Mouse (Mus musculus) MEL (cell line): ENCODE results near the gene Gfra4. TPM values are rescaled to one million over a fixed set of nuclear protein-coding genes. Genes with fewer than 3 reads are reported as not detected.

Experiments
- DNase-seq: peaks from one replicate; pipeline ENCODE4 v3.0.0; 2011; ENCODE audit warnings: low read depth, low spot score
- H3K27ac ChIP-seq: 2 replicates; pipeline ENCODE4 v1.5.1; 2012; ENCODE audit warnings: low read depth, mild to moderate bottlenecking, control low read depth, low read length, moderate library complexity; ENCODE audit not compliant: control insufficient read depth
- H3K27me3 ChIP-seq, 2 experiments: fragments of 150-350 bp in 1 of 2; sonication (generic) in 1 of 2; 2 replicates each; pipeline ENCODE4 v1.6.1; 2012; ENCODE audit warnings: low read length in 2 of 2, mild to moderate bottlenecking in 2 of 2, improper control_type of control experiment in 1 of 2, moderate library complexity in 1 of 2; ENCODE audit not compliant: insufficient read depth in 2 of 2, control insufficient read depth in 1 of 2
- H3K36me3 ChIP-seq, 2 experiments: 2 replicates each; pipeline ENCODE4 v1.6.1; 2012 to 2014; ENCODE audit warnings: low read length in 2 of 2, improper control_type of control experiment in 1 of 2, inconsistent platforms in 1 of 2, mild to moderate bottlenecking in 1 of 2; ENCODE audit not compliant: insufficient read depth in 2 of 2, control insufficient read depth in 1 of 2
- H3K4me1 ChIP-seq, 2 experiments: fragments of 150-350 bp in 1 of 2; sonication (generic) in 1 of 2; 2 replicates each; pipeline ENCODE4 v1.6.1; 2012; ENCODE audit warnings: low read length in 2 of 2, improper control_type of control experiment in 1 of 2, mild to moderate bottlenecking in 1 of 2; ENCODE audit not compliant: insufficient read depth in 2 of 2, control insufficient read depth in 1 of 2
- H3K4me3 ChIP-seq, 2 experiments: fragments of 150-350 bp in 1 of 2; sonication (generic) in 1 of 2; 2 replicates each; pipeline ENCODE4 v1.5.1; 2012; ENCODE audit warnings: low read depth in 2 of 2, low read length in 2 of 2, mild to moderate bottlenecking in 2 of 2, moderate library complexity in 2 of 2, control low read depth in 1 of 2, improper control_type of control experiment in 1 of 2; ENCODE audit not compliant: control insufficient read depth in 1 of 2, insufficient read depth in 1 of 2
- H3K79me2 ChIP-seq: 2 replicates; pipeline ENCODE4 v1.6.1; 2012; ENCODE audit warnings: mild to moderate bottlenecking, low read length, moderate library complexity; ENCODE audit not compliant: control insufficient read depth, poor library complexity, insufficient read depth
- H3K9ac ChIP-seq: 2 replicates; pipeline ENCODE4 v1.6.1; 2012; ENCODE audit warnings: low read depth, mild to moderate bottlenecking, control low read depth, low read length, moderate library complexity; ENCODE audit not compliant: control insufficient read depth, poor library complexity, severe bottlenecking
- H3K9me3 ChIP-seq: fragments of 150-350 bp; sonication (generic); replicated peaks from 2 replicates; pipeline ENCODE4 v1.6.1; 2012; ENCODE audit warnings: mild to moderate bottlenecking, low read length, improper control_type of control experiment, moderate library complexity; ENCODE audit not compliant: insufficient read depth
- CHD1 ChIP-seq: IDR thresholded peaks from 2 replicates; pipeline ENCODE4 v1.6.1; 2012; ENCODE audit warnings: low read depth, mild to moderate bottlenecking, inconsistent platforms, low read length, improper control_type of control experiment
- CTCF ChIP-seq, 3 experiments: IDR thresholded peaks in 2 of 3; conservative IDR thresholded peaks in 1 of 3; 2 replicates each; pipeline ENCODE4 v1.5.1; 2011 to 2012; ENCODE audit warnings: low read length in 3 of 3, low read depth in 2 of 3, mild to moderate bottlenecking in 2 of 3, improper control_type of control experiment in 1 of 3, inconsistent platforms in 1 of 3, mixed read lengths in 1 of 3, moderate library complexity in 1 of 3; ENCODE audit not compliant: control insufficient read depth in 1 of 3, insufficient read depth in 1 of 3, poor library complexity in 1 of 3, severe bottlenecking in 1 of 3
- E2F4 ChIP-seq: IDR thresholded peaks from 2 replicates; pipeline ENCODE4 v1.6.1; 2011; ENCODE audit warnings: low read depth, low read length, improper control_type of control experiment, borderline replicate concordance
- ELF1 ChIP-seq: IDR thresholded peaks from 2 replicates; pipeline ENCODE4 v1.6.1; 2014; ENCODE audit warnings: low read depth, mild to moderate bottlenecking, inconsistent platforms, low read length, improper control_type of control experiment, moderate library complexity
- EP300 ChIP-seq, 2 experiments: IDR thresholded peaks; 2 replicates each; pipeline ENCODE4 v1.6.1; 2011; ENCODE audit warnings: improper control_type of control experiment in 2 of 2, low read length in 2 of 2, low read depth in 1 of 2, mild to moderate bottlenecking in 1 of 2
- HCFC1 ChIP-seq: IDR thresholded peaks from 2 replicates; pipeline ENCODE4 v1.6.1; 2012; ENCODE audit warnings: low read depth, mild to moderate bottlenecking, inconsistent platforms, low read length, improper control_type of control experiment, moderate library complexity
- JUND ChIP-seq: IDR thresholded peaks from 2 replicates; pipeline ENCODE4 v1.6.1; 2011; ENCODE audit warnings: low read depth, mild to moderate bottlenecking, improper control_type of control experiment, low read length
- MAFK ChIP-seq: IDR thresholded peaks from 2 replicates; pipeline ENCODE4 v1.6.1; 2011; ENCODE audit warnings: low read depth, mild to moderate bottlenecking, low read length, improper control_type of control experiment, borderline replicate concordance
- MAX ChIP-seq: IDR thresholded peaks from 2 replicates; pipeline ENCODE4 v1.6.1; 2011; ENCODE audit warnings: low read length, improper control_type of control experiment
- MAZ ChIP-seq: IDR thresholded peaks from 2 replicates; pipeline ENCODE4 v1.6.1; 2012; ENCODE audit warnings: low read depth, mild to moderate bottlenecking, inconsistent platforms, low read length, improper control_type of control experiment
- MEF2A ChIP-seq: IDR thresholded peaks from 2 replicates; pipeline ENCODE4 v1.6.1; 2014; ENCODE audit warnings: low read depth, mild to moderate bottlenecking, inconsistent platforms, low read length, improper control_type of control experiment; ENCODE audit not compliant: poor library complexity, insufficient replicate concordance, severe bottlenecking; ENCODE audit errors: extremely low read depth
- NRF1 ChIP-seq: IDR thresholded peaks from 2 replicates; pipeline ENCODE4 v1.6.1; 2014; ENCODE audit warnings: low read depth, mild to moderate bottlenecking, inconsistent platforms, low read length, improper control_type of control experiment, moderate library complexity; ENCODE audit not compliant: poor library complexity, insufficient read depth, severe bottlenecking
- POLR2A ChIP-seq, 2 experiments: IDR thresholded peaks; 2 replicates each; pipeline ENCODE4 v1.6.1; 2011 to 2012; ENCODE audit warnings: low read length in 2 of 2, mild to moderate bottlenecking in 2 of 2, control low read depth in 1 of 2, improper control_type of control experiment in 1 of 2, low read depth in 1 of 2, moderate library complexity in 1 of 2; ENCODE audit not compliant: control insufficient read depth in 1 of 2, insufficient read depth in 1 of 2, poor library complexity in 1 of 2
- POLR2AphosphoS2 ChIP-seq: IDR thresholded peaks from 2 replicates; pipeline ENCODE4 v1.6.1; 2011; ENCODE audit warnings: low read length, improper control_type of control experiment
- POLR2AphosphoS5 ChIP-seq: IDR thresholded peaks from 2 replicates; pipeline ENCODE4 v1.6.1; 2012; ENCODE audit warnings: low read depth, borderline replicate concordance, mild to moderate bottlenecking, inconsistent platforms, low read length, moderate library complexity, mixed read lengths
- RAD21 ChIP-seq: IDR thresholded peaks from 2 replicates; pipeline ENCODE4 v1.6.1; 2011; ENCODE audit warnings: mild to moderate bottlenecking, low read depth, low read length, improper control_type of control experiment
- TCF12 ChIP-seq: IDR thresholded peaks from 2 replicates; pipeline ENCODE4 v1.6.1; 2014; ENCODE audit warnings: low read depth, mild to moderate bottlenecking, inconsistent platforms, low read length, improper control_type of control experiment, moderate library complexity
- USF2 ChIP-seq, 2 experiments: IDR thresholded peaks; 2 replicates each; pipeline ENCODE4 v1.6.1; 2011 to 2012; ENCODE audit warnings: improper control_type of control experiment in 2 of 2, low read length in 2 of 2, borderline replicate concordance in 1 of 2, inconsistent platforms in 1 of 2, low read depth in 1 of 2, mild to moderate bottlenecking in 1 of 2; ENCODE audit not compliant: insufficient read depth in 1 of 2
- ZC3H11A ChIP-seq: IDR thresholded peaks from 2 replicates; pipeline ENCODE4 v1.6.1; 2012; ENCODE audit warnings: low read depth, mild to moderate bottlenecking, inconsistent platforms, low read length, improper control_type of control experiment
- ZKSCAN1 ChIP-seq: IDR thresholded peaks from 2 replicates; pipeline ENCODE4 v1.6.1; 2012; ENCODE audit warnings: low read depth, mild to moderate bottlenecking, inconsistent platforms, low read length, improper control_type of control experiment, moderate library complexity
- ZMIZ1 ChIP-seq: IDR thresholded peaks from 2 replicates; pipeline ENCODE4 v1.6.1; 2012; ENCODE audit warnings: low read depth, mild to moderate bottlenecking, inconsistent platforms, low read length, improper control_type of control experiment, moderate library complexity
- ZNF384 ChIP-seq: IDR thresholded peaks from 2 replicates; pipeline ENCODE4 v1.6.1; 2012; ENCODE audit warnings: low read depth, mild to moderate bottlenecking, inconsistent platforms, low read length, improper control_type of control experiment
- polyA plus RNA-seq, 2 experiments: library from polyadenylated mRNA; stranded (reverse) in 1 of 2; unstranded in 1 of 2; fragments of >175 nt in 1 of 2; fragments of >200 nt in 1 of 2; gene quantifications; 2 replicates each; pipeline versions ENCODE4 v1.2.1 to v1.2.4; 2012; ENCODE audit warnings: low replicate concordance in 2 of 2, low read depth in 1 of 2; ENCODE audit not compliant: insufficient read length in 2 of 2, insufficient read depth in 1 of 2, missing spikeins in 1 of 2
- total RNA-seq: library from RNA; depleted of rRNA; stranded (reverse); fragments of 300-350 nt; gene quantifications from 2 replicates; pipeline ENCODE4 v1.2.3, GENCODE M21; 2012

Gene Gfra4
- total and polyA plus RNA-seq, 3 experiments, result not detected

DNA sequence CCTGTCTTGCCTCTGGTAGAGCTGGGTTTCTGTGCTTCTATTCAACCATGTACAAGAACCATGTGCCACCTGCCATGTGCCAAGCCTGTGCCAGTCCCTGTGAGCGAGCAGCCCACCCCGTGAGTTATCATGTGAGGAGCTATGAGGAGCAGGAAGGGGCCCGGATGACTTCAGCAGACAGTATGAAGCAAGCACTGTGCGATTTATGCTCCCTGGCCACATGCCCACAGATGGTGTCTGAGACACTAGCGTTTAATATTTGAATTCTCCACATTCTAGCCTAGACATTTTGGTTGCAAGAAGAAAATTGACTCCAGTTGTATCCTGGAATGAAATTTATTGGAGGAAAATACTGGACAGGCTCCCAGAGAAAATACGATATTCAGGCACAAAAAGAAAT is 24.6 kb upstream of the Gfra4 start:
- no peak for DNase-seq
- no peaks in the 10 kb centered on the region for H3K79me2 ChIP-seq
- H3K9me3 ChIP-seq, result no peaks in the 10 kb centered on the region
- no peak overlapping the region for H3K4me3 ChIP-seq
- H3K27ac ChIP-seq, result no peak overlapping the region
- no peak for TF ChIP-seq CTCF (IDR thresholded peaks at IDR 0.05 in 2 of 3, conservative IDR thresholded peaks at IDR 0.05 in 1 of 3; ENCODE audit: control insufficient read depth in 1 of 3, insufficient read depth in 1 of 3, low read depth in 2 of 3, low read length in 3 of 3, poor library complexity in 1 of 3, severe bottlenecking in 1 of 3)
- TF ChIP-seq CHD1, result no peak
- no peak for TF ChIP-seq ELF1
- TF ChIP-seq POLR2AphosphoS5, result no peak
- no peak for TF ChIP-seq POLR2A (IDR thresholded peaks at IDR 0.05; ENCODE audit: control insufficient read depth in 1 of 2, insufficient read depth in 1 of 2, low read depth in 1 of 2, low read length in 2 of 2, poor library complexity in 1 of 2)
- no peak for TF ChIP-seq EP300 (IDR thresholded peaks at IDR 0.05; ENCODE audit: low read depth in 1 of 2, low read length in 2 of 2)
- no peak for TF ChIP-seq MAX
- TF ChIP-seq ZC3H11A, result no peak
- TF ChIP-seq ZMIZ1, result no peak
- no peak for TF ChIP-seq MEF2A
- TF ChIP-seq HCFC1, result no peak
- no peak for TF ChIP-seq MAZ
- no peak for TF ChIP-seq USF2 (IDR thresholded peaks at IDR 0.05; ENCODE audit: borderline replicate concordance in 1 of 2, insufficient read depth in 1 of 2, low read depth in 1 of 2, low read length in 2 of 2)
- TF ChIP-seq RAD21, result no peak
- TF ChIP-seq ZNF384, result no peak
- no peak for TF ChIP-seq TCF12
- no peak for TF ChIP-seq JUND
- TF ChIP-seq E2F4, result no peak
- H3K4me1 ChIP-seq, result no peaks in the 10 kb centered on the region
- H3K9ac ChIP-seq, result no peak overlapping the region
- H3K27me3 ChIP-seq, result peaks cover 0 to 3% of the 10 kb centered on the region in 2 experiments; a peak in 3 of 4 replicates
- no peaks in the 10 kb centered on the region for H3K36me3 ChIP-seq

DNA sequence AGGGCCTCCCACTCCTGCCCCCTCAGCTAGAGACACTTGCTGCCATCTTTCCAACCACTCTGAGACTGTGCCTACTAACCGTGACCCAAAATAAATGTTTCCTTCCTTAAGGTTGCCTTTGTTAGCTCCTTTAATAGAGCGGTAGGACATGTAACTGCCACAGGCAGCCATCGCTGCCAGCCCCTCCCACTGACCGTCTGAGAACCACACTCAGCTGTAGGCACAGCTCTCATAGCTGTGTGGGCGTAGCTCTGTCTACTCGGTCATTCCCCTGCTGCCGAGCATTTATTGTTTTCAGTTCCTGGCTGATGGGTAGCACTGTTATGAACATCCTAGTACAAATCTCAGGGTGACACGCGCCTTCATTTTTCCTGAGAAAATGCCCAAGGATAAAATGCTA is 23.5 kb upstream of the Gfra4 start:
- Histone ChIP-seq H3K9ac (no peak overlapping the region), H3K4me1 (no peaks in the 10 kb centered on the region), H3K36me3 (no peaks in the 10 kb centered on the region)
- TF ChIP-seq POLR2AphosphoS2 (no peak), RAD21 (no peak), NRF1 (no peak), POLR2A (IDR thresholded peaks at IDR 0.05; ENCODE audit: control insufficient read depth in 1 of 2, insufficient read depth in 1 of 2, low read depth in 1 of 2, low read length in 2 of 2, poor library complexity in 1 of 2) (no peak), CTCF (IDR thresholded peaks at IDR 0.05 in 2 of 3, conservative IDR thresholded peaks at IDR 0.05 in 1 of 3; ENCODE audit: control insufficient read depth in 1 of 3, insufficient read depth in 1 of 3, low read depth in 2 of 3, low read length in 3 of 3, poor library complexity in 1 of 3, severe bottlenecking in 1 of 3) (no peak), ZKSCAN1 (no peak), MAFK (no peak)
- TF ChIP-seq, all 39 proteins: peak for 0
- H3K9me3 ChIP-seq, result no peaks in the 10 kb centered on the region
- H3K79me2 ChIP-seq, result no peaks in the 10 kb centered on the region
- no peak for DNase-seq
- no peak overlapping the region for H3K4me3 ChIP-seq
- H3K27ac ChIP-seq, result no peak overlapping the region
- H3K27me3 ChIP-seq, result peaks cover 3% of the 10 kb centered on the region in 2 experiments; a peak in 3 of 4 replicates
